Mouse (Mus musculus) CH12.LX (cell line): ENCODE results near the gene Dnaja1. TPM values are rescaled to one million over a fixed set of nuclear protein-coding genes. Genes with fewer than 3 reads are reported as not detected.

Experiments used
- DNase-seq: peaks from one replicate; pipeline ENCODE4 v3.0.0-alpha.2; 2013; ENCODE audit errors: extremely low read depth
- H3K27ac ChIP-seq: 2 replicates; pipeline ENCODE4 v1.5.1; 2012; ENCODE audit warnings: low read depth, mild to moderate bottlenecking, control low read depth, moderate library complexity; ENCODE audit not compliant: insufficient read depth
- H3K27me3 ChIP-seq: replicated peaks from 2 replicates; pipeline ENCODE3; 2012; ENCODE audit warnings: inconsistent platforms
- H3K36me3 ChIP-seq, 2 experiments: replicated peaks in 1 of 2; 2 replicates each; pipeline versions ENCODE3 to v1.6.1; 2012; ENCODE audit warnings: inconsistent platforms in 1 of 2, low read length in 1 of 2, mild to moderate bottlenecking in 1 of 2, mixed read lengths in 1 of 2, moderate library complexity in 1 of 2; ENCODE audit not compliant: control insufficient read depth in 1 of 2, insufficient read depth in 1 of 2
- H3K4me1 ChIP-seq, 2 experiments: 2 replicates each; pipeline ENCODE4 v1.6.1; 2012; ENCODE audit warnings: inconsistent platforms in 1 of 2, moderate library complexity in 1 of 2; ENCODE audit not compliant: insufficient read depth in 2 of 2, control insufficient read depth in 1 of 2
- H3K4me2 ChIP-seq: 2 replicates; pipeline ENCODE4 v1.6.1; 2012; ENCODE audit warnings: low read depth, mild to moderate bottlenecking, control low read depth; ENCODE audit not compliant: poor library complexity, insufficient read depth, severe bottlenecking
- H3K4me3 ChIP-seq, 3 experiments: fragments of 150-350 bp in 1 of 3; sonication (generic) in 1 of 3; replicated peaks in 1 of 3; 2 replicates each; pipeline versions ENCODE3 to v1.5.1; 2011 to 2012; ENCODE audit warnings: low read depth in 2 of 3, low read length in 2 of 3, mild to moderate bottlenecking in 2 of 3, moderate library complexity in 2 of 3, control low read depth in 1 of 3, improper control_type of control experiment in 1 of 3, inconsistent platforms in 1 of 3, mixed read lengths in 1 of 3; ENCODE audit not compliant: poor library complexity in 1 of 3
- H3K79me2 ChIP-seq: replicated peaks from 2 replicates; pipeline ENCODE4 v1.6.1; 2012; ENCODE audit warnings: mild to moderate bottlenecking, moderate library complexity; ENCODE audit not compliant: control insufficient read depth, poor library complexity, insufficient read depth, severe bottlenecking; ENCODE audit errors: extremely low read depth
- H3K9ac ChIP-seq: 2 replicates; pipeline ENCODE4 v1.6.1; 2012; ENCODE audit warnings: low read depth, mild to moderate bottlenecking, control low read depth, moderate library complexity; ENCODE audit not compliant: insufficient read depth
- H3K9me3 ChIP-seq: replicated peaks from 2 replicates; pipeline ENCODE3; 2012; ENCODE audit warnings: low read length, inconsistent platforms, mixed read lengths
- BHLHE40 ChIP-seq: IDR thresholded peaks from 2 replicates; pipeline ENCODE4 v1.6.1; 2011; ENCODE audit warnings: mild to moderate bottlenecking, low read depth, low read length, improper control_type of control experiment
- CTCF ChIP-seq, 2 experiments: IDR thresholded peaks in 1 of 2; conservative IDR thresholded peaks in 1 of 2; 2 replicates each; pipeline ENCODE4 v1.5.1; 2011 to 2012; ENCODE audit warnings: low read depth in 2 of 2, low read length in 2 of 2, improper control_type of control experiment in 1 of 2, inconsistent platforms in 1 of 2, mild to moderate bottlenecking in 1 of 2, moderate library complexity in 1 of 2
- E2F4 ChIP-seq: IDR thresholded peaks from 2 replicates; pipeline ENCODE4 v1.6.1; 2011; ENCODE audit warnings: low read depth, low read length, improper control_type of control experiment; ENCODE audit not compliant: insufficient replicate concordance
- IRF4 ChIP-seq: IDR thresholded peaks from 2 replicates; pipeline ENCODE4 v1.6.1; 2014; ENCODE audit warnings: low read depth, mild to moderate bottlenecking, inconsistent platforms, low read length, improper control_type of control experiment
- KAT2A ChIP-seq: IDR thresholded peaks from 2 replicates; pipeline ENCODE4 v1.6.1; 2012; ENCODE audit warnings: low read length, improper control_type of control experiment, inconsistent platforms; ENCODE audit not compliant: insufficient replicate concordance
- MAFK ChIP-seq: IDR thresholded peaks from 2 replicates; pipeline ENCODE4 v1.6.1; 2011; ENCODE audit warnings: low read length, improper control_type of control experiment; ENCODE audit not compliant: insufficient replicate concordance
- MAX ChIP-seq: IDR thresholded peaks from 2 replicates; pipeline ENCODE4 v1.6.1; 2011; ENCODE audit warnings: low read length, improper control_type of control experiment
- MAZ ChIP-seq: IDR thresholded peaks from 2 replicates; pipeline ENCODE4 v1.6.1; 2012; ENCODE audit warnings: low read depth, mild to moderate bottlenecking, inconsistent platforms, low read length, improper control_type of control experiment, moderate library complexity
- MXI1 ChIP-seq: IDR thresholded peaks from 2 replicates; pipeline ENCODE4 v1.6.1; 2011; ENCODE audit warnings: mild to moderate bottlenecking, low read depth, low read length, improper control_type of control experiment
- MYC ChIP-seq: IDR thresholded peaks from 2 replicates; pipeline ENCODE4 v1.6.1; 2011; ENCODE audit warnings: low read depth, mild to moderate bottlenecking, improper control_type of control experiment, low read length
- NELFE ChIP-seq: IDR thresholded peaks from 2 replicates; pipeline ENCODE4 v1.6.1; 2011; ENCODE audit warnings: low read depth, low read length, improper control_type of control experiment
- POLR2AphosphoS2 ChIP-seq: IDR thresholded peaks from 2 replicates; pipeline ENCODE4 v1.6.1; 2011; ENCODE audit warnings: low read depth, low read length, improper control_type of control experiment
- SIN3A ChIP-seq: IDR thresholded peaks from 2 replicates; pipeline ENCODE4 v1.6.1; 2012; ENCODE audit warnings: low read length, improper control_type of control experiment, inconsistent platforms
- TCF12 ChIP-seq: IDR thresholded peaks from 2 replicates; pipeline ENCODE4 v1.6.1; 2014; ENCODE audit warnings: low read depth, mild to moderate bottlenecking, inconsistent platforms, low read length, improper control_type of control experiment
- USF2 ChIP-seq: conservative IDR thresholded peaks from 2 replicates; pipeline ENCODE4 v1.6.1; 2011; ENCODE audit warnings: low read depth, low read length, improper control_type of control experiment
- dilution Hi-C: fragments of 300-500 bp; cut with MboI; formaldehyde crosslinking; loops from 2 replicates; pipeline ENCODE4 v1.14.3; 2020; ENCODE audit warnings: low sequenced_read_pairs; ENCODE audit not compliant: extremely low pct_unique_long_range_greater_than_20kb, extremely low pct_ligation_motif_present
- in situ Hi-C: fragments of 300-500 bp; cut with MboI; formaldehyde crosslinking; loops from 3 replicates; pipeline ENCODE4 v1.14.3; 2019; ENCODE audit warnings: low sequenced_read_pairs, low pct_ligation_motif_present, low pct_unique_long_range_greater_than_20kb, mixed read lengths
- polyA plus RNA-seq: library from polyadenylated mRNA; unstranded; fragments of >175 nt; gene quantifications from 2 replicates; pipeline ENCODE4 v1.2.1, GENCODE M21; 2012; ENCODE audit warnings: low read depth; ENCODE audit not compliant: insufficient read length
- total RNA-seq, 2 experiments: library from RNA; depleted of rRNA; stranded (reverse); fragments of 300-350 nt in 1 of 2; fragments of >200 nt in 1 of 2; gene quantifications; 2 replicates each; pipeline ENCODE4 v1.2.3; 2012 to 2014

Gene Dnaja1
- total and polyA plus RNA-seq, 3 experiments, result 67.9 to 485 (median 117) TPM

- dilution Hi-C loops, result no loop called here
- H3K79me2 ChIP-seq, result peaks cover 6% of the 10 kb centered on the region
- peak overlapping the region; percentile 72 to 95 (median 73) for H3K4me3 ChIP-seq
- peak overlapping the region; percentile 94 for H3K4me2 ChIP-seq
- no peaks in the 10 kb centered on the region for H3K27me3 ChIP-seq
- H3K36me3 ChIP-seq, result peaks cover 0 to 14% of the 10 kb centered on the region in 2 experiments
- peak overlapping the region; percentile 99 for H3K9ac ChIP-seq
- H3K27ac ChIP-seq, result 0 out of 2 replicates have a peak overlapping the region, but pooled peaks have one; percentile 41
- no peak for TF ChIP-seq BHLHE40
- TF ChIP-seq, all 38 proteins: peak for 0
- Histone ChIP-seq H3K4me1 (peaks cover 13 to 21% of the 10 kb centered on the region in 2 experiments), H3K9me3 (no peaks in the 10 kb centered on the region)
- DNase-seq, result no peak
- in situ Hi-C loops, result no loop called here
These were observed 18.2 kb upstream of the Dnaja1 start for GRCm38 (mm10) chr4:40703710-40704275.

DNA sequence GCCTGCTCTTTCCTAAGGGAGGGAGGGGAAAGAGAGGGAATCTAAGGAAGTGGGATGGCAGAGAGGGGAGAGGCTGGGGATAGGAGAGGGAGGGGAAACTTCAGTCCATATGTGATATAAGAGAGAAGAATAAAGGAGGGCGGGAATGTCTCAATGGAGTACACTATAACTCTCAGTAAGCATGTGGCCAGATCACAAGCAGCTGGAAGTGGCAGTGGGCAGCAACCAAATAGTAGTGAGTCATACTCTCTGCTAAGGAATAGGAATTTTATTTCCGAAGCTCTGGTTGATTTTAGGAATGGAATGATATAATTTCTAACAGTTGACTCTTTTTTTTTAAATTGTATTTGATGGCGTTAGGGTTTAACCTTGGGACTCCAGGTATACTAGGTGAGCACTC lies 4.8 kb upstream of the Dnaja1 start:
- no peaks in the 10 kb centered on the region for H3K9me3 ChIP-seq
- H3K27ac ChIP-seq, result no peak overlapping the region
- no peak overlapping the region for H3K4me2 ChIP-seq
- H3K4me3 ChIP-seq, result no peak overlapping the region
- no peak overlapping the region for H3K9ac ChIP-seq
- H3K4me1 ChIP-seq, result peaks cover 5 to 9% of the 10 kb centered on the region in 2 experiments; a peak in 3 of 4 replicates
- dilution Hi-C loops, result no loop called here
- H3K36me3 ChIP-seq, result no peaks in the 10 kb centered on the region
- no peak for DNase-seq
- no peak for TF ChIP-seq MXI1
- no peak for TF ChIP-seq IRF4
- TF ChIP-seq MAZ, result no peak
- TF ChIP-seq SIN3A, result no peak
- no peak for TF ChIP-seq CTCF (conservative IDR thresholded peaks at IDR 0.05 in 1 of 2, IDR thresholded peaks at IDR 0.05 in 1 of 2; ENCODE audit: low read depth in 2 of 2, low read length in 2 of 2)
- no peak for TF ChIP-seq TCF12
- no peak for TF ChIP-seq KAT2A
- no peak for TF ChIP-seq POLR2AphosphoS2
- no peak for TF ChIP-seq NELFE
- no peak for TF ChIP-seq USF2
- no peak for TF ChIP-seq MAX
- TF ChIP-seq E2F4, result no peak
- TF ChIP-seq MYC, result no peak
- no peak for TF ChIP-seq MAFK
- H3K27me3 ChIP-seq, result no peaks in the 10 kb centered on the region
- H3K79me2 ChIP-seq, result no peaks in the 10 kb centered on the region
- in situ Hi-C loops, result no loop called here
